Mouse (Mus musculus) WW6 (cell line): Measurements from ENCODE around the gene Tedc1.

Experiments used
- DNase-seq: peaks from one replicate; pipeline ENCODE4 v3.0.0-alpha.2; 2013; ENCODE audit warnings: low read depth, low spot score

Tedc1 gene

GRCm38 (mm10) chr12:113155887-113156539 is at the start of gene Tedc1:
Gene Tedc1, plus strand, starts transcription at chr12:113156421.
- peak; percentile 94 for DNase-seq

GRCm38 (mm10) chr12:113107431-113108124 is 48.6 kb upstream of the Tedc1 start:
- no peak for DNase-seq

- no peak for DNase-seq
Measured at GRCm38 (mm10) chr12:113108528-113109283, 47.5 kb upstream of the Tedc1 start.

DNA sequence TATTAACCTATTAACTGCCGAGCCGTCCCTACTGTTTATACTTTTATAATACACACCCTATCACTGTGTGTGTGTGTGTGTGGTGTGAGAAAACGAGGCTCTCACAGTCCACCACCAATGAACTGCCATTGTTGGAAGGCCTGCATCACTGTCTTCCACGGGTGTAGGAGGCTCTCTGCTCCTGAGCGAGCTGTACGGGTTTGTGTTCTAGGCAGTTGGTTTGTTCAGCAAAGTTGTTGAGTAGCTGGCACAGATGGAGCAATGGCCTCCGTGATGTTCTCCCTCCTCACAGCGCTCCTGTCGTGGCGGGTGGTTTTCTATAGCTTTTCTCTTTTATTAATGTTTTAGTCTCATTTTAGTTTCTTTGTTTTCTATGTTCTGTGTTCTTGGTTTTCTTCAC is 46.4 kb upstream of the Tedc1 start:
- DNase-seq = no peak

DNA sequence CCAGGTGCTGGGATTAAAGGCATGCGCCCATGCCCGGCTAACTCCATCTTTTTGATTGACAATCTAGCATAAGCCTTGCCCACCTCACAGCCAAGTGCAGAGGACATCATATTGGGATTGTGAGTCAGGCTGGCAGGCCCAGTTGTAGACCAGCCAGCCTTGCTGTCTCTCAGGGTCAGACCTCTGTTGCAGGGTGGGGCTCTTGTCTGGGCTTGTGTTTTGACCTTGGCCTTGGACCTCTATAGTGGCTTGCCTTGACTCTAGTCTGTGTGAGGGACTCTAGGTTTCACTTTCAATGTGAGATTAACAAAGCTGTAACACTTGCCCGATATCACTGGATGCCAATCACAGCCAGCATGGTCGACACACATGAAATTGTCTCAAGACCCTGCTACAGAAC is 42.1 kb upstream of the Tedc1 start:
- no peak for DNase-seq

GRCm38 (mm10) chr12:113114856-113115538 is 41.2 kb upstream of the Tedc1 start:
- no peak for DNase-seq

- DNase-seq = no peak
Measured at GRCm38 (mm10) chr12:113119516-113120410, 36.5 kb upstream of the Tedc1 start.

- no peak for DNase-seq
Measured at GRCm38 (mm10) chr12:113124726-113125125, 31.5 kb upstream of the Tedc1 start.

DNA sequence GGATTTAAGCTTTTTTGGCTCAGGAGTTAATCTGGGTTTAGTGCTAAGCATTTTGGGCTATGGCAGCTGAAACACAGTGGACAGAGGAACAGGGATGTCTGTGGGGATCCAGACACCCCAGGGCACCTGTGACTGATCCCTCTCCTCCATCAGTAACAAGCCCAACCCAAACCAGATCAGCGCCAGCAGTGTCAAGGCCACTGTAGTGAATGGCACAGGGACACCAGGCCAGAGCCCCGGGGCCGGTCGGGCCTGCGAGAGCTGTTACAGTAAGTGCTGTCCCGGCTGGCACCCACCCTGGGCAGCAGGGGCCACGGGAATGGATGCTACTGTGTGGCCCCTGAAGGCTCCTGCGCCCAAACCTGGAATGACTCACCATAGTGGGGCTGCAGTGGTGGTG is 25.5 kb upstream of the Tedc1 start:
- no peak for DNase-seq

- DNase-seq = no peak
Measured at GRCm38 (mm10) chr12:113131601-113132000, 24.6 kb upstream of the Tedc1 start.

GRCm38 (mm10) chr12:113132567-113132966 is 23.7 kb upstream of the Tedc1 start:
- no peak for DNase-seq

DNA sequence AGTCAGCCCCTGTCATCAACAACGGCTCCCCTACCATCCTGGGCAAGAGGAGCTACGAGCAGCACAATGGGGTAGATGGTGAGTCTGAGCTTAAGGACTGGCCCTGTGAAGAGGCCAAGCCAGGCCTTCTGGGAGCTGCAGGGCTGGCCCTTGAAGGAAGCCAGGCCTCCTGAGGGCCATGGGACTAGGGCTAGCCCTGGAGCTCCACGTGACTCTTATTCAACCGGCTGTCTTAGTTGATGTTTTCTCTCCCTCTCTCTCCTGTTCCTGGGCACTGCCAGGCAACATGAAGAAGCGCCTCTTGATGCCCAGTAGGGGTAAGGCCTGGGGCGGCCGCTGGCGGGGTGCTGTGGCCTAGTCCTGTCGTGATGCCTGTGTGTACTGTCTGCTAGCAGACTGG is 23.0 kb upstream of the Tedc1 start:
- DNase-seq = no peak

- no peak for DNase-seq
Measured at GRCm38 (mm10) chr12:113133861-113134403, 22.3 kb upstream of the Tedc1 start.

GRCm38 (mm10) chr12:113134502-113134901 is 21.7 kb upstream of the Tedc1 start:
- DNase-seq = no peak

- no peak for DNase-seq
Measured at GRCm38 (mm10) chr12:113135401-113135800, 20.8 kb upstream of the Tedc1 start.

- DNase-seq = no peak
Measured at GRCm38 (mm10) chr12:113136492-113137020, 19.7 kb upstream of the Tedc1 start.

GRCm38 (mm10) chr12:113137260-113138213 is 18.7 kb upstream of the Tedc1 start:
- no peak for DNase-seq

DNA sequence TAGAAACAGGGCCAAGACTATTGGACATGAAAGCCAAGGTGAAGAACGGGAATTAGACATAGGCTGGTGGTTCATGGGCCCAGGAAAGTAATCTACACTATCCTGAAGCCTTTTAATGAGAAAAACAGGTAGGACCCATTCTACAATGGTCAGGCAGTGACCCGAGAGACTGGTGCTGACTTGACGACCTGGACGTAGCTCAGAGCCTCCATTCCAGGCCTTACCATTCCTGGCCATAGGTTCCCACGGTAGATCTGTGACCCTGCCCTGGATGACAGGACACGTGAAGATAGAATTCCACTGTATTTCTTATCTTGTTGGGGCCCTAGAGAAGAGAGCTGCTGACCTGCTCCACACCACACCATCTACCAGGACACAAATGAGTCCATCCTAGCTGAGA is 17.9 kb upstream of the Tedc1 start:
- DNase-seq = no peak
